Mouse (Mus musculus): ENCODE results near the gene Kdm4b. TPM values are rescaled to one million over a fixed set of nuclear protein-coding genes. Genes with fewer than 3 reads are reported as not detected.
A peak's percentile ranks its signal among the peaks of the same experiment; 100 is the strongest.

Kdm4b gene
- total RNA-seq, 2 experiments from 2014 or later: 59.1 to 64.7 TPM

DNA sequence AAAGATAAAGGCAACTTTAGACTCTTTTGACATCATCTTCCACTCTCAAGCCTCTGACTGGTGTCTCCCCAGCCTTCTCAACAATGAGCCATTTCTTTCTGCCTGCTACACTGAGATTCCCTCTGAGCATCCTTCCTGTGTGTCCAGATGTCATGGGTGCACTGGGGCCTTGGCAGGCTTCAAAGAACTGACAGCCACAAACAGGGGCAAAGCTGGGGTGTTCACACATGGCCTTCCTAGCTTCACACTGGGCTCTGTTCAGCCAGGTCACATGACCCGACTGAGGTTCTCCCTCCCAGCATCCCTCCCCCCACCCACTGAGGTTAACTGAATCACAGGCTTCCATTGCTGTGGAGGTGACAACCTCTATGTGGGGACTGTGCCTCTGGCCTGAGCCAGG is 29.7 kb upstream of the Kdm4b start:
- no peak for DNase-seq (ENCODE audit: low spot score in 2 of 2)

DNA sequence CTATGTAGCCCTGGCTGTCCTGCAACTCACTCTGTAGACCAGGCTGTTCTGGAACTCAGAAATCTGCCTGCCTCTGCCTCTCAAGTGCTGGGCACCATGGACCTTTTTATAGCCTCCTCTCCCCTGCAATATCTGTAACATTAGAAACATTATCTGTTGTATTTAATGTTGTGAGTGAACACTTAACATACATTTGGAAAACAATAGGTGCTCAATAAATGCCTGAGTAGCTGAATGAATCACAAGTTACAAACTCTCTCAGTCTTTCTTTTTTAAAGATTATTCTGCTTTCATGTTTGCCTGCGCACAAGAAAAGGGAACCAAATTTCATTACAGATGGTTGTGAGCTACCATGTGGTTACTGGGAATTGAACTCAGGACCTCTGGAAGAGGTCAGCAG is 27.6 kb upstream of the Kdm4b start:
- no peak for DNase-seq (ENCODE audit: low spot score in 2 of 2)

DNA sequence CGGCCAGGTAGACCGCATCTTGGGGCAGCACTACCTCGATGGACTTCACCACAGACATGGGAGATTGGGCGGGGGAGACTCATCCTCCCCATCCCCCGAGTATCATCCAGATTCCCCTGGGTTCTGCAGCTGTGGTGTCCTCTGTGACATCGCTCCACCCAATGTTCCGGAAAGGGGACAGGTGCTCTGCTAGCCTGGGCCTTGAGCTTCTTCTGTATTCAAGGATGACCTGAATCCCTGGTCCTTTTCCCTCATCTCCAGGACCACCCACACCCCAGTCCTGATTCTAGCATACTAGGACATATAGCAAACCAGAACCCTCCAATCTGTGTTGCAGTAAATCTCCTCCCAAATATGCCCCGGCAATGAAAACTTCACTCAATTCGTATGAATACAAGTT is 25.7 kb upstream of the Kdm4b start, which contains the start of gene Arrdc5:
Gene Arrdc5, minus strand, starts transcription at position 101 of the 400 bp plus-strand sequence.
- no peak for DNase-seq (ENCODE audit: low spot score in 2 of 2)

DNA sequence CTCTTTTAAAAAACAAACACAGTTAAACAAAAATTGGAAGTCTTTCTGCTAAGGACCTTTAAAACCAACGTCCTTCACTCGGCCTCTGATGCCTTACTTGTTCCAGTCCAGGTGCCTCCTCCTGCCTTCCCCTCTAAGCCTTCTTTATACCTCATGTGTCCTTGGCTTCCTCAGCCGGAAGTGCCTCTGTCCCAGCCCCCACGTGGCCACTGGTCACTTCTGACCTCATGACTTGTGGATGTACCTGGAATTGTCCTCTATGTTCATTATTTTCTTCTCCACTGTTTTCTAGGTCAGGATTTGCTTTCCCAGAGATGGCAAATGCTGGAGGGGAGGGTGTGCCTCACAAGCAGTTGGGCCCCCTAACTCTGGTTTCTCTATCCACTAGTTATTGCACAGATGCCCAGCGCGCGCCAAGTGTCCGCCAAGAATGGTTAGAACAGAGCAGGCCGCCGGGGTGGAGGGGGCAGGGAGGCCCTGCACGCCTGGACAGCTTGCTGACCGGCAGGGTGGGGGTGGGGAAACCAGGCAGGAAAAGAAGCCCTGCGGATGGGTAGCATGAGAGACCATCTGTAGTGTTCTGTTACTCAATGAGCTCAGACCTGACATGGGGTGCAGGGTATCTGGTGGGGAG is 23.4 kb upstream of the Kdm4b start:
- no peak for DNase-seq (ENCODE audit: low spot score in 2 of 2)

DNA sequence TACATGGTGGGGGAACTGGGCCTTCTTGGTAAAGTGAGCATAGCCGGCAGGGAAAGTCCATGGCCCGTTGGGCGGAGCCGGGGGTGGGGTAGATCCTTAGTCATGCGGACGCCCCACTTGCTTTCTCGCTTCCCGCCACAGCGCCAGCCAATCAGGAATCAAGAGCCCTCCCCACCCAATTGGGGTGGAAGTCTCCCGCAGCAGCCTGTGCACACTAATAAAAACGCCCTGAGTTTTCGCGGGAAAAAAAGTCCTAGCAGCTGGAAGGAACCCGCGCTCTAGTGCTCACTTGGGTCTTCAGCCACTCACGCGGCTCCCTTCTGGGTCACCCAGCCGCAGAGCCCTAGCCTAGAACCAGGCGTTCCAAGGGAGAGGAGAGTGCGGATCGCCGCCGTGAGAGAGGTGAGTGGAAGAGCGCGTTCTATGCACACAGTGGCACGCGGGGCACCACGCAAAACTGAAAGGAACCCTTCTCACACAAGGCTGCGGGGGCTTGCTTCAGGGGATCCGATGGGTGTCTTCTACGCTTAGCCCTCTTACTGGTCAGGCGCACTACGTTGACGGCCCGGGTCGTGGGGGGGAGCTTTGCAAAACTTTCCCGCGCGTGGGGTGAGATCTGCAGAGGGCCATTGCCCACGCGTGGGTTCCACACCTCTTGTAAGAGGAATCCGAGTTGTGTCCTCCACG is 22.6 kb upstream of the Kdm4b start, which contains the start of gene Uhrf1:
Gene Uhrf1, plus strand, starts transcription at position 162 of the 687 bp plus-strand sequence.
- no peak for DNase-seq (ENCODE audit: low spot score in 2 of 2)

DNA sequence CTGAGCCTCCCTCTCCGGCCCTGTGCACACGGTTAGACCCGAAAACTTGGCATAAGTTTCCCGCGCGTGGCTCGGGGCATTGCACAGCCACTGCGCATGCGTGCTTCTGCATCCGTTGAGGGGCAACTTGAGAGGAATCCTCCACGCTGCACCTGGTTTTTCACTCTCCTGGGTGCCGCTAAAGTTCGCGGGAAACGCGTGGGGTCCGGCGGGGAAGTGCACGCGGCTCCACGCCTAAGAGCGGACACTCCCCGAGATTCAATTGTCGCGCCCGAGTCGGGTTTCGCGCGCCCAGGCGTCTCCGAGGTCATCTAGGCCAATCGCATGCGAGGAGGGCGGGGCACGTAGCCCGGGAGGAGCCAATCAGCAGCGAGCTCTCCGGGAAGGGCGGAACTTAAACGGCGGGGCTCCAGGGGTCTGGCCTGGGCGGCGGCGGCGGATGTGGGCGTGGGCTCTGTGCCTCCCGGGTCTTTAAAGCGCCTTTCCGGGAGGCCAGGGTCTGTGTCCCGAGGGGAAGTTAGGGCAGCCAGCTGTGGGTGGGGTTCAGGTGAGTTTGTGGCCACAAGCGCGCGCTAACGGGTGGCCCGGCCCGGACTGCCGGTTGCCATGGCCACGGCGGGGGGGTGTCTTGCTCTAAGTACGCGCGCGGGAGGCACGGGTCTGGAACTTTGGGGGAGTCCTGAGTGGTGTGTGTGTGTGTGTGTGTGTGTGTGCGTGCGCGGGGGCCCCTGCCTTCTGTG is 21.8 kb upstream of the Kdm4b start:
- DNase-seq (ENCODE audit: low spot score in 2 of 2): peak; percentile 91 to 93

DNA sequence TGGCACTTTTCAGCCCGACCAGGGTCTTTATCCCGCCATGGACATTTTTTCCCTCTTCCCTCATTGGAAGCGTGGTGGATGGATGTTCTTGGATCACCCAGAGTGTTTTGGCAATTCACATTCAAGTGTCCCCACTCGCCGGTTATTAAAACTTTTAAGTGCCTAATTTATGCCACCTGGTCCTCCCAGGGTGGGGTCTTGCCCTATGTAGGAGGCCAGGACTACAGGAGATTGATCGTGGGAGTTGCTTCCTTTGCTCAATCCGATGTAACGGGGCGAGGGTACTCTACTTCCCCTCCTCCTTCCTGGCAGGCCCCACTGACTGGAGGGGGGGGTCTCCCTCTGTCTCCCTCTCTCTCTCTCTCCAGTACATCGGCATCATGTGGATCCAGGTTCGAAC is 21.1 kb upstream of the Kdm4b start:
- DNase-seq (ENCODE audit: low spot score in 2 of 2): no peak

DNA sequence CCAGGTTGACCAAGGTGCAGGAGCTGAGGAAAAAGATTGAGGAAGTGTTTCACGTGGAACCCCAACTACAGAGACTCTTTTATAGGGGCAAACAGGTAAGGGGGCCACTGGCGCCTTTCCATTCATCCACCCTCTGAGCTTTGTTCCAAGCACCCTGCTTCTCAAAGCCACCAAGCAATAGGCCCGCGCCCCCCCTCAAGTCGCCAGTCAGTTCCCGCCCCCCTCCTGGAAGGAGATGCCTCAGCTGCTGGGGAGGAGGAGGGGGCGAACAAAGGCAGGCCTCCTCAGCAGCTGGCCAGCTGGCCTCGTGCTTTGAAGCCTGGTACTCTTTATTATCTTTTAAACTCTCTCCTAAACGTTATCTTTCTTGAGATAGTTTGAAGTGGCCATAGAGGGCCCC is 20.7 kb upstream of the Kdm4b start:
- no peak for DNase-seq (ENCODE audit: low spot score in 2 of 2)

DNA sequence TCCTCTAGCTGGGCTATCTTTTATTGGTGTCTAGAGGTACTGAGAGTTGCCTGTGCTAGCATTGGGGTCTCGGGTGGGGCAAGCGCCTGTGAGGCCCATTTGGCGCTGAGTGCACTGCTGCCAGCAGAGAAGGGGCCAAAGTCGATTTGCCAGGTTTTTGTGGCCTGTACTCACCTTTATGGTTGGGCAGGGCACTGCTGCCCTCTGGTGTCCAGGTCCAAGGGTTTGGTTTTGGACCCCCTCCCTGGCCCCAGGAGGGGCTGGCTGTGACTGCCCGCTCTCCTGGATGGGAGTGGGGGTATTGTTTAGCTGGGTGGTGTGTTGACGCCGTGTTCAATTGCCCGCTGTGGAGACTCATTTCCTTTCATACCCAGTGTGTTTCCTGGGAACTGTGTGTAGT is 20.0 kb upstream of the Kdm4b start:
- DNase-seq (ENCODE audit: low spot score in 2 of 2): no peak

DNA sequence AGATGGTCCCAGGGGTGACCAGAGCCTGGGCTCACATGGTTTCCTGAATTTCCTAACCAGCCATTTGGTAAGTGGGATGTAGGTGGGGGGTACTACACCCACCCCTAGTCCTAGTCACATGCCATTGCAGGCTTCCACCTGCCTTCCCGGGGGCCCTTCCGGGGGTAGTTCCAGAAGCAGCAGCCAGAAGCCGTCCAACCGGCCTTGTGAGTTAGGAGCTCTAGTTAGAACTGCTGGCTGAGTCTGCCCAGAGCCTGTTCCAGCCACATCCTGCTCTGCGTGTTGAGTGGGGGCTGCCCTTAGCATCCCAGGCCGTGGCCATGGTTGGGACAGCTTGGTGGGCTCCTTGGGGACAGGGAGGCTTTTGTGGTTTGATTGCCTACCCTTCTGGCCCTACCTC is 17.8 kb upstream of the Kdm4b start:
- no peak for DNase-seq (ENCODE audit: low spot score in 2 of 2)

DNA sequence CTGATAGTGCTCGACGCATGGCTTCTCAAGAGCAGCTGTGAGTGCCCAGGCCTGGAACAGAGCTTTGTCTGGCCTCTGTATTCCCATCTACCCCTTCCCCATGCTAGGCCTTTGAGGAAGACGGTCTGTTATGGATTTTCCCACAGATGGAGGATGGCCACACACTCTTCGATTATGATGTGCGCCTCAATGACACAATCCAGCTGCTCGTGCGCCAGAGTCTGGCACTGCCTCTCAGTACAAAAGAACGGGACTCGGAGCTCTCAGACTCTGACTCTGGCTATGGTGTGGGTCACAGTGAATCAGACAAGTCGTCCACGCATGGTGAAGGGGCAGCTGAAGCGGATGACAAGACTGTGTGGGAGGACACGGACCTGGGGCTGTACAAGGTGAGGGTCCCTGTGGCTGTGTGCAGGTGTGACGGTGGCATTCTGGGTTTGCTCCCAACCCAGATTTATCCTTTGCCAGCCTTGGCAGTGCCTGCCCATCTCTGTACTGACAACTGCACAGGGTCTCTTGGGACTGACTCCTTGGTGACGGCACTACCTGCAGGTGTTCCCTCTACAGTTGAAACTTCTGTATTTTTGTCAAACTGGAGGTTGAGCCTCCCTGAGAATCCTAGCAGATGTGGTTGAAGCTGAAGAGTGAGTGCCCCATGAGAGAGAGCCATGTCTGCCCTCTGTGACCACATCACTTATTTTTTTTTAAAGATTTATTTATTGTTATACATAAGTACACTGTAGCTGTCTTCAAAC is 16.5 kb upstream of the Kdm4b start:
- no peak for DNase-seq (ENCODE audit: low spot score in 2 of 2)

DNA sequence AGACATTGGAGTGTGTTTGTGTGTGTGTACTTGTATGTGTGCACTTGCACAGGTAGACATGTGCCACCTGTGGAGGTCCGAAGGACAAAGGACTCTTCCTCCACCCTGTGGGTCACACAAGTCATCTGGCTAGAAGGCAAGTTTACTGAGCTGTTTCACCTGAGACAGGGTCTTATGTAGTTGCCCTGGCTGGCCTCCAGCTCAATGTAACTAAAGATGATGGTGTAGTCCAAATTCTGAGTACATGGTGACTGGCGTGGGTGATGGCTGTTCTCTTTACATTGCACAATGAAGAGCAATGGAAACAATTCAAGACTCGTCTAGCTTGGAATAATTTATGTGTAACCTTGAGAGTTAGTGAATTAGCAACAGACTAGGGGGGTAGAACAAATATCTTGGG is 1.4 kb upstream of the Kdm4b start:
- no peak for DNase-seq (ENCODE audit: low spot score in 2 of 2)

DNA sequence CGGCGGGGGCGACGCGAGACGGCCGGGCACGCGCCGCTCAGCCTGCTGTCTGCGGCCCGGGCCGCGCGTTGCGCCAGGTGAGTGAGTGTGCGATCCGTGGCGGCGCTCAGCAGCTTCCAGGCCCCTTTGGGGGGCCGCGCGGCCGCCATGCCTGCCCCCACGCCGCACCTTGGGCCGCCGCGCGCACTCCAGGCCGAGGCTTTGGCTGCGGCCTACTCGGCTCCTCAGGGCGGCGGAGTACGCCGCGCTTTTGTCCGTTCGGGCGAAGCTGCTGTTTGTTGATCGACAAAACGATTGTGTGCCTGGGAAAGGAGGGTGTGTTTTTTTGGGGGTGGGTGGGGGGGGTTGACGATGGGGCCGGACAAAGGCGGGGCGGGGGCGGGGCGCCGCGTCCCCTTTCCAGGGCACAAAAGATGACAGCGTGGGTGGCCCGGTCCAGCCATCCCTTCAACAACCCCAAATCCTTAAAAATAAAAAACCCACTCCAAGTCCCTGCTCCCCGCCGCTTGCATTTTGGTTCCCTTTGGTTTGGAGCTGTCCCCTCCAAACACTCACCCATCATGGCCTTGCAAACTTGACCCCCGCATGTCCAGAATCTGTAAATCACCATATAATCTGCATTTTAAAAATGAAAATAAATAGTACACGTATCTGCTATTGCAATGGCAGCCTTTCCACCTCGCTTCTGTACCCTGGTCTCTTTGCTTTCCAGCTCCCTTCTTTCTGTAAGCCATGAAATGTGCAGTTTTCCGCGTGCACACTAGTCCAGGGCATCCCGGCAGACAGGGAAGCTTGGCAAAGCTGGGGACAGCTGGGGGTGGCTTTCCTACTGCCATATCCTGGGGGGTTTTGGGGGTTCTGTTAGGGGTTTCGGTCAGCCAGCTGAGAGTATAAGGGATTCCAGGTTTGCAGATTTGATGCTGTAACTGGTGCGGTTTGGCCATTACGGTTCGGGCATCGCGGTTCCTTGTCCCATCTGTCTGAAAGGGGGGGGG is 588 bp downstream of the Kdm4b start:
- DNase-seq (ENCODE audit: low spot score in 2 of 2): peak; percentile 24 to 30

DNA sequence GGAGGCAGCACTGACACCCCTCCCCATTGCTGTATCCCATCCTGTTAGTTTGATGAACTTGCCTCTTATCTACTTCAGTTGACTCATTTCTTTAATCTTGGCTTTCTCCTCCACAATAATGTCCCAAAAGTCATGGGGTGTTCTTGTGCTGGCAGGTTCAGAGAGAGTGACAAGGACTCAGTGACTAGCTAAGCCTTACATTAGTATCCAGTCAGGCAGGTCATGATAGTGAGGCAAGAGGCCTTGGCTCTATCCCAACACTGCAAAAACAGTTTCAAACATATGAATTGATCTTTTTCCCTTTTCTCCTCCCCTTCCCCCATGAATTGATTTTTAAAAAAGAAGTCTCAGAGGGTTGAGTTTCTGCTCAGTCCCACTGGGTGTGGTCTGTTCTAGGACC is 3.4 kb downstream of the Kdm4b start:
- no peak for DNase-seq (ENCODE audit: low spot score in 2 of 2)

DNA sequence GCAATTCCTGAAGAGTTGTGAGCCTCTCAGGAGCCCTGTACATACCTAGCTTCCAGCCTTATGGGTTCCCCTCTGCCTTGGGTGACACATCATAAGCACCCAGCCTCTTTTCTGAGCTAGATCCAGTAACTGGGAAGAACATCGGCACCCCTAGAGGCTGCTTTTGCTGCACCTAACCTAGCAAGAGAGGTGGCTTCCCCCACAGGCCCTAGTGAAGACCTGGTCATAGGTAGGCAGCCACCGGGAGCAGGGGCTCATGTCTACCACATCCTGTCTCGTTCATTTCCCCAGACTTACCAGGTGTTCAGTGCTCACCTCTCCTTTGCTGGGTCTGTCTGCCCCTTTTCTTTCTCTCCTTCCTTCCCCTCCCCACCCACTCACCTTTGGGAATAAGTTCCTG is 4.5 kb downstream of the Kdm4b start:
- DNase-seq (ENCODE audit: low spot score in 2 of 2): no peak

DNA sequence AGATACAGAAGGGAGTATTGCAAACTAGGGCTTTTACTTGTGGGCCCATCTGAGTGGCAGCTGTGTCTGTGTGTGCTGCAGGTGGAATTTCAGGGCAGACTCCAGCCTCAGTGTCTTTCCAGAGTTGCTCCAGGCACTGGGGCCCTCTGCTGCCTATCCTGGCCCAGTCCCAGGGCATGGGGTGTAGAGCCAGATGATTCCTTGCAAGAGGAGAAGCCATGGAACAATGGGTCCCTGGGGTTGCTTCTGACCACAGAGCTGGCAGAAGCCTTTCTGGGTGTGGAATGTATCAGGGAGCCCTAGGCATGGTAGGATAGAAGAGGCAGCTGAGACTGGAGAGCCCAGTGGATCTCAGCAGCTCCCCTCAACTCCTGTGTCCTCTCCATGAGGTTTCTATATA is 5.4 kb downstream of the Kdm4b start:
- DNase-seq (ENCODE audit: low spot score in 2 of 2): no peak

DNA sequence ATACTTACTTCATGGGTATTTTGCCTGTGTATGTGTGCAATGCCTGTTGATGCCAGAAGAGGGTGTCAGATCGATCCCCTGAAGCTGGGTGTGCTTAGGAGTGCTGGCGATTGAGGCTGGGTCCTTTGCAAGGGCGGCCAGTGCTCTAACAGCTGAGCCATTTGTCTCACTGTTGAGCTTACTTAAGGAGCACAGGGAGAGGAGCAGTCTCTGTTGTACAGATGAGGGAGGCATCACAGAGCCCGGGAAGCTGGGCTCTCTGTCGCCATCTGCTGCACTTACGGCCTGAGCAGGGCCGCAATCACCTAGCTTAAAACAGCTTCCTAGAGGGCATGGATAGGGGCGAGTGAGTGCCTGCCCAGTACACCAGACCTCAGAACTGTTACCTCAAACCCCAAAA is 7.1 kb downstream of the Kdm4b start:
- DNase-seq (ENCODE audit: low spot score in 2 of 2): no peak

DNA sequence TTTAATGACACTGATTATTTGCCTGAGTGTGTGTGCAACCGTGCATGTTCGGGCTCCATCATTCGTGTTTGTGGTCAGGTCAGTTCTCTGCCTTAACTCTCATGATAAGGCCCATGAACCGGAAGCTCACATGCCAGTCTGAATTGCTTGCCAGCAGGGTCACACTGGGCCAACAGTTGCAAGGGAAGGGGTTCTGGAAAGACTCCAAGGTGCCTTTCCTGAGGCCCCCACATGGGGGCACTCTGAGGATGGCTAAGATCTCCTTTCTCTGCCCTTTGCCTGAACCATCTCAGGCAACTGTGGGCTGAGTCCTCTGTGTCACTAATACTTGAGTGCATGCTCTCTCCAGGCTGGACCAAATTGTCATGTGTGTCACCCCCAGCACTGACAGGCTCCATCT is 11.3 kb downstream of the Kdm4b start:
- DNase-seq (ENCODE audit: low spot score in 2 of 2): peak in 1 of 2 experiments; percentile 42

DNA sequence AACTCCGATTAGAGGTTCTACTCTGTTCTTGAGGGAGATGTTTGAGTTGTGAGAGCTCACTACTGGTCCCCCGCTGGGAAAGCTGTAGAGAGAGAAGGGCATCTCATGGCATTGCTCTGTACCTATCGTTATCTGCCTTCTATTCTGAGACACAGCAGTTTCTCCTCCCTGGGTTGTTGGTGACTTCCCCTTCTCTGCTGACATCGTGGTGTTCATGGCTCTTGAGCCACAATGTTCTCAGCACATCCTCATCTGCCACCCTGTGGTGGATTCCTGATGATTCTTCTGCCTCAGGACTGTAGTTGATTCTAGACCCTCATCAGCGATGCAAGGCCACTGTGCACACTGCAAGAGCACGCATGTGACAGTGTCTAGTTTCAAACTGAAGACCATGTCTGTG is 11.9 kb downstream of the Kdm4b start:
- no peak for DNase-seq (ENCODE audit: low spot score in 2 of 2)

DNA sequence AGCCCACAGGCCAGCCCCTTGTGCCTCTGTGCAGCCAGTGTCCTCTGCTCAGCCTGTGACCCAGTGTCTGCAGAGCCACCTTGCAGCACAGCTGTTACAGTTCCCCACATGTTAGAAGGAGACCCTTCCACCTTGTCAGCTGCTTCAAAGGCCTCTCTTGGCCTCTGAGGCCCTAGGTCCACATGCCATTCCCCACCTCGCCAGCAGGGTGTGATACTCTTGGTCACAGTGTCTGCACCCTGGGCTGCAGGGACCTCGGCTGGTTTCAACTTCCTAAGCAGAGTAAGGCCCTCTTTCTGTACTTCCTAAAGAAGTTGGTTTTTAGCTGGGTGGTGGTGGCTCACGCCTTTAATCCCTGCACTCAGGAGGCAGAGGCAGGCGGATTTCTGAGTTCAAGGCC is 13.0 kb downstream of the Kdm4b start:
- no peak for DNase-seq (ENCODE audit: low spot score in 2 of 2)
